Mouse (Mus musculus) midbrain, embryonic 13.5 days (tissue): Measurements from ENCODE around the gene Olfr1275. TPM values are rescaled to one million over a fixed set of nuclear protein-coding genes. Genes with fewer than 3 reads are reported as not detected.

ENCODE experiments used
- ATAC-seq: fragments of 200-750 bp; cut with Nextera tagmentation; 2 replicates; pipeline ENCODE4 v1.8.0; 2017; ENCODE audit warnings: mild to moderate bottlenecking, moderate TSS enrichment, moderate library complexity
- H3K27ac ChIP-seq: fragments of 300-500 bp; sonication (generic); 2 replicates; pipeline ENCODE4 v1.5.1; 2015; ENCODE audit warnings: inconsistent platforms, mild to moderate bottlenecking, moderate library complexity
- H3K27me3 ChIP-seq: fragments of 300-500 bp; sonication (generic); 2 replicates; pipeline ENCODE4 v1.6.1; 2015; ENCODE audit warnings: mild to moderate bottlenecking, inconsistent platforms
- H3K36me3 ChIP-seq: fragments of 300-500 bp; sonication (generic); 2 replicates; pipeline ENCODE4 v1.6.1; 2015; ENCODE audit warnings: mild to moderate bottlenecking, inconsistent platforms
- H3K4me1 ChIP-seq: fragments of 300-500 bp; sonication (generic); replicated peaks from 2 replicates; pipeline ENCODE4 v1.6.1; 2015; ENCODE audit warnings: inconsistent platforms
- H3K4me2 ChIP-seq: fragments of 300-500 bp; sonication (generic); replicated peaks from 2 replicates; pipeline ENCODE4 v1.6.1; 2015; ENCODE audit warnings: moderate library complexity, mild to moderate bottlenecking, inconsistent platforms
- H3K4me3 ChIP-seq: fragments of 300-500 bp; sonication (generic); replicated peaks from 2 replicates; pipeline ENCODE4 v1.5.1; 2015; ENCODE audit warnings: mild to moderate bottlenecking, inconsistent platforms
- H3K9ac ChIP-seq: fragments of 300-500 bp; sonication (generic); replicated peaks from 2 replicates; pipeline ENCODE4 v1.6.1; 2015; ENCODE audit warnings: mild to moderate bottlenecking, inconsistent platforms
- H3K9me3 ChIP-seq: fragments of 300-500 bp; sonication (generic); 2 replicates; pipeline ENCODE4 v1.6.1; 2016; ENCODE audit warnings: mild to moderate bottlenecking, inconsistent platforms
- WGBS: fragments of 180-500 bp; shearing (Covaris S2); methylation state at CpG from one replicate; pipeline ENCODE4 v1.1.7; 2015; 5-methylcytosine and 5-hydroxymethylcytosine counted together
- polyA plus RNA-seq: library from polyadenylated mRNA; unstranded; fragments of >200 nt; fragmentation: Nextera tagmentation; extraction: Ambion mirVana; gene quantifications from 2 replicates; pipeline ENCODE4 v1.2.1, GENCODE M21; 2015

Olfr1275 gene
- polyA plus RNA-seq: not detected in 2 replicates

GRCm38 (mm10) chr2:111235186-111235585 is at the start of gene Olfr1275:
Gene Olfr1275 (minus strand): TSS chr2:111235286.
- Histone ChIP-seq H3K4me1 (no peaks in the 10 kb centered on the region), H3K36me3 (no peaks in the 10 kb centered on the region), H3K4me2 (no peak within 1 kb of the TSS), H3K27ac (no peak within 1 kb of the TSS), H3K27me3 (no peaks in the 10 kb centered on the region), H3K4me3 (no peak within 1 kb of the TSS), H3K9me3 (no peaks in the 10 kb centered on the region), H3K9ac (no peak within 1 kb of the TSS)
- WGBS: 82% methylated on average over 1 of the region's 1 CpGs
- no peak for ATAC-seq

GRCm38 (mm10) chr2:111274006-111274405 is 38.9 kb upstream of the Olfr1275 start, which contains the start of gene Olfr1277:
Gene Olfr1277 (minus strand): TSS chr2:111274106.
- no peak for ATAC-seq
- H3K4me3 ChIP-seq: no peak within 1 kb of the TSS
- H3K9ac ChIP-seq: no peak within 1 kb of the TSS
- H3K36me3 ChIP-seq: no peaks in the 10 kb centered on the region
- H3K9me3 ChIP-seq: no peaks in the 10 kb centered on the region
- 84% methylated on average over 2 of the region's 2 CpGs for WGBS
- H3K4me2 ChIP-seq: no peak within 1 kb of the TSS
- no peaks in the 10 kb centered on the region for H3K4me1 ChIP-seq
- no peak within 1 kb of the TSS for H3K27ac ChIP-seq
- H3K27me3 ChIP-seq: no peaks in the 10 kb centered on the region

- Histone ChIP-seq H3K4me1 (no peaks in the 10 kb centered on the region), H3K9ac (no peak within 1 kb of the TSS), H3K9me3 (no peaks in the 10 kb centered on the region), H3K4me3 (no peak within 1 kb of the TSS), H3K36me3 (no peaks in the 10 kb centered on the region), H3K27ac (no peak within 1 kb of the TSS), H3K27me3 (no peaks in the 10 kb centered on the region), H3K4me2 (no peak within 1 kb of the TSS)
- no peak for ATAC-seq
Measured at GRCm38 (mm10) chr2:111254216-111254615, 19.1 kb upstream of the Olfr1275 start, which contains the start of gene Olfr1276. Gene Olfr1276 (plus strand): TSS chr2:111254516.

- no peak for ATAC-seq
- Histone ChIP-seq H3K4me3 (no peak within 1 kb of the TSS), H3K9me3 (no peaks in the 10 kb centered on the region), H3K9ac (no peak within 1 kb of the TSS), H3K4me1 (no peaks in the 10 kb centered on the region), H3K36me3 (no peaks in the 10 kb centered on the region), H3K27me3 (no peaks in the 10 kb centered on the region), H3K27ac (no peak within 1 kb of the TSS), H3K4me2 (no peak within 1 kb of the TSS)
- 86% methylated on average over 6 of the region's 6 CpGs for WGBS
Measured at GRCm38 (mm10) chr2:111229502-111229901, 5.6 kb downstream of the Olfr1275 start, which contains the start of gene 4930430A15Rik. Gene 4930430A15Rik (minus strand): TSS chr2:111229602.

- no peak overlapping the region for H3K9ac ChIP-seq
- WGBS: 96% methylated on average over 11 of the region's 11 CpGs
- H3K4me1 ChIP-seq: no peaks in the 10 kb centered on the region
- H3K9me3 ChIP-seq: no peaks in the 10 kb centered on the region
- H3K27me3 ChIP-seq: no peaks in the 10 kb centered on the region
- H3K4me2 ChIP-seq: no peak overlapping the region
- H3K27ac ChIP-seq: no peak overlapping the region
- no peaks in the 10 kb centered on the region for H3K36me3 ChIP-seq
- ATAC-seq: no peak
- no peak overlapping the region for H3K4me3 ChIP-seq
Measured at GRCm38 (mm10) chr2:111182068-111182467, 53.0 kb downstream of the Olfr1275 start.

Other genes starting within 250 kb of the Olfr1275 start
- not detected in 2 replicates for gene Gm13941, start 129.3 kb downstream of the Olfr1275 start, polyA plus RNA-seq
- not detected in 2 replicates for gene Gm15130, start 82.3 kb downstream of the Olfr1275 start, polyA plus RNA-seq
- gene 4930430A15Rik, start 5.7 kb downstream of the Olfr1275 start, polyA plus RNA-seq: not detected in 2 replicates
- gene Olfr1276, start 19.2 kb upstream of the Olfr1275 start, polyA plus RNA-seq: not detected in 2 replicates
- not detected in 2 replicates for gene Olfr1277, start 38.8 kb upstream of the Olfr1275 start, polyA plus RNA-seq
- not detected in 2 replicates for gene Olfr1278, start 54.9 kb upstream of the Olfr1275 start, polyA plus RNA-seq
- gene Olfr1279, start 65.3 kb upstream of the Olfr1275 start, polyA plus RNA-seq: not detected in 2 replicates
- not detected in 2 replicates for gene Olfr1280, start 78.7 kb upstream of the Olfr1275 start, polyA plus RNA-seq
- gene Olfr1281, start 91.2 kb upstream of the Olfr1275 start, polyA plus RNA-seq: not detected in 2 replicates
- gene Olfr1282, start 100.8 kb upstream of the Olfr1275 start, polyA plus RNA-seq: not detected in 2 replicates
- not detected in 2 replicates for gene Olfr1283, start 131.5 kb upstream of the Olfr1275 start, polyA plus RNA-seq
- gene Olfr1284, start 140.2 kb upstream of the Olfr1275 start, polyA plus RNA-seq: not detected in 2 replicates
- gene Olfr1286, start 187.8 kb upstream of the Olfr1275 start, polyA plus RNA-seq: not detected in 2 replicates
- gene Olfr1287, start 213.9 kb upstream of the Olfr1275 start, polyA plus RNA-seq: not detected in 2 replicates
- gene Olfr1288, start 238.8 kb upstream of the Olfr1275 start, polyA plus RNA-seq: not detected in 2 replicates
- not detected in 2 replicates for gene Olfr1289, start 245.5 kb upstream of the Olfr1275 start, polyA plus RNA-seq